Mouse (Mus musculus): ENCODE measurements around the gene Patl2.

Gene Patl2

DNA sequence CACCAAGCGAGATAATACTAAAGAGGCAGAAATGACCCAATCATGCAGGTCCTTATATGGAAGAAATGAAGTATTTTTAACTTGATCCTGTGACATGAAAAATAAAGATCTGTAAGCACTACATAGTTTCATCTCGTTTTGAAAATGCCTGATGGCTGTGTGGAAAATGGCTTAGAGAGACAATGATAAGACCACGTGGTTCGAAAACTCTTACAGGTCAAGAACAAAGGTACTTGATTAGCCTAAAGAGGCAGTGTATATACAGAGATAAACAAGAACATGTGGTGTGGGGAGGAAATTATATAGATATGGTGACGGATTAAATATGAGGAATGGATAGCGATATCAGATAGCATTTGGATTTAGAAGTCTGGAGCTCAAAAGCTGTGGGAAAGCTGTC lies 14.7 kb downstream of the Patl2 start:
- 90% methylated on average over 6 of the region's 6 CpGs for WGBS

DNA sequence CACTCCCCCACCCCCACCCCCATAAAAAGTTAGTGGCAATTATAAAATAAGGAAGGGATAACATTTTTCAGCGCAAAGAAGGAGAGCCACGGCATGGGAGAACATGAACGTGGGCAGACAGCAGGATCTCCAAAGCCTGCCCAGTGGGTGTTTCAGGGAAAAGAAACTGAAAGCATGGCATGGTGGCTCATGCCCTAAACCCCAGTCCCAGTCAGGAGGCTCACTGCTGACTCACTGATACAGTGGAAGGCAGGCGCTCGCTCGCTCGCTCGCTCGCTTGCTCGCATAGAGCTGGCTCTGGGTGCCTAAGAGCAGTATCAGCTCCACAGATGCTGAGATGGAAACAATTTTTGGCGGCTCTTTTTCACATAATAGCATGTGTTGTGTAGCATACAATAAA lies 21.7 kb downstream of the Patl2 start:
- 49% methylated on average over 11 of the region's 11 CpGs for WGBS

DNA sequence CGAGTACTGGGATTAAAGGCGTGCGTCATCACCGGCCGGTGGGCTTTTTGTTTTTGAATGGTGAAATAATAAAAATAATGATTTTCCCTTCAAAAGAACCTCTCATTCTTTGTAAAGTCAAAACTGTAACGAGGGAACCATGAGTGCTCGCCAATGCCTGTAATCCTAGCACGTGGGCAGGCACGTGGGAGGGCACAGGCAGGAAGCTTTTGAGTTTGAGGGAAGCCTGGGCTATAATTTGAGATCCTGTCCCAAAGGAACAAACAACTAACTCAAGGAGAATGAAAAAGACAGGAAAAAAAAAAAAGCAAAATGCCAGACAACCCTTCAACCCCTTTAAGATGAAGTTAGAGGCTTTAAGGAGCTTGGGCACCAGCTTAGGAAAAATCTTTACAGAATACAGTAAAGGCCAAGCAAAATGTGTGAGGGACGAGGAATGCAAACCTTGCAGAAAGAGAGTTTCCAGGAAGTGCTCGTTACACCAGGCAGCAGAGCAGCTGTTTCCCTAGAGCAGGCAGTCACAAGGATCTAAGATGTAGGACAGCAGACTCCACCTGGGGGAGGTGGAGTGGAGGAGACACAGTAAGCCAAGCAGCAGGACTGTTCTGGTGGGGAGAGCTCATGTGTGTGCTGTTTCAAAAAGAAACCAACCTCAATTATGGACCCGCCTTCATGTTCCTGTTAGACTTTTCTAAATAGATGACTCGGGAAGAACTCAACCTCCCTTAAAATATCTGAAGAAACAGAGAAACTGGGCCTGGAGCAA lies 22.4 kb downstream of the Patl2 start:
- WGBS = 54% methylated on average over 13 of the region's 13 CpGs

DNA sequence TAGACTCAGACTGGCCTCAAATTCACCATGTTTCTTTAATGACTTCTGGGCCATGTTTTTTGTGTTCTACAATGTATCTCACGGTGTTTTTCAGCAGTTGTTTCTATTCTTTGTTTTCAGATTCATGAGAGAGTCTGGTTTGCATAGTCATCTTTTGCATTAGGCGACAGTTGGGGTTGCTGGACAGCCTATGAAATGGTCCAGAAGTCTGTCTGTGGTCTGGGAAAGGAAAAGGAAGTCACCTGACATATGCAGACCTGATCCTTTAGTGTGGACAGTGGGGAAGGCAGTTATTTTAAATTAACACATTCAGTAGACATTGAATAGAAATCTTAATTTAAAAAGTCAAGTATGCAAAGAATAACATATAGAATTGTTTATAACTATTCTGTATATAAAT lies 23.5 kb downstream of the Patl2 start:
- WGBS = 85% methylated on average over 2 of the region's 2 CpGs

DNA sequence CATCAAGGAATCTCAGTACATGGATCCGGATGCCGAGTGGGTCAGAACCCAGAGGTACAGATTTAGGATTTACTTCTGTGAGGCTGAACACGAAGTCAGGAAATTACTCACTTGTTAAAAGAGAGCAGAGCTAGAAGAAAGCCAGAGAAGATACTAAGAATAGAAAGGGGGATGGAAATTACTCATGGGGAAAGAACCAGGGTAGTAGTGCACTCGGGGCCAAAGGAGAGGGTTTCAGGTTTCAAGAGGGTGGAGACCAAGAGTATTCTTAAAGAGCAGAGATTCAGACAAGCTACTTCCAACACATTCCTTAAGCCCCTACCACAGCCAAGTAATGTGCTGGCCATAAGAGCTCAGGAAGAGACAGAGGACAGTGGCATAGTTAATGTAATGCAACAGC lies 24.4 kb downstream of the Patl2 start:
- 26% methylated on average over 4 of the region's 4 CpGs for WGBS

DNA sequence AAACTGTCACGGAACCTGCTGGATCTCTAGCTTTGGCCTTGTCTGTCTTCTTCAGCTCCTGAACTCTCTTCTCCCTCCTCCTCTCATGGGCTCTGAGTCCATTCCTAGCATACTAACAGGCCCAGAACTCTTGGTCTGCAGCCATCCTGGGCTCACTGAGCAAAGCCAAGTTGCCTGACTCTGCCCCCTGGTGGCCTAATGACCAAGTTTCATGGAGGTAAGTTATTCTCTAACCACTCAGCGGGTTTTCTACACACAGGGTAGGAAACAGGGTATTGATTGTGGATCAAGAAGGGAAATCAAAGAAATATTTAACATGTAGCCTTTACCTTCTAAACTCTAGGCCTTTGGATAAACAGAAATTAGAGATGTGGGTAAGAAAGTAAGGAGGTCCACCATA lies 25.3 kb downstream of the Patl2 start, which contains the start of gene Trim69:
Gene Trim69, plus strand, starts transcription at position 21 of the 400 bp plus-strand sequence.
- 70% methylated on average over 2 of the region's 2 CpGs for WGBS

DNA sequence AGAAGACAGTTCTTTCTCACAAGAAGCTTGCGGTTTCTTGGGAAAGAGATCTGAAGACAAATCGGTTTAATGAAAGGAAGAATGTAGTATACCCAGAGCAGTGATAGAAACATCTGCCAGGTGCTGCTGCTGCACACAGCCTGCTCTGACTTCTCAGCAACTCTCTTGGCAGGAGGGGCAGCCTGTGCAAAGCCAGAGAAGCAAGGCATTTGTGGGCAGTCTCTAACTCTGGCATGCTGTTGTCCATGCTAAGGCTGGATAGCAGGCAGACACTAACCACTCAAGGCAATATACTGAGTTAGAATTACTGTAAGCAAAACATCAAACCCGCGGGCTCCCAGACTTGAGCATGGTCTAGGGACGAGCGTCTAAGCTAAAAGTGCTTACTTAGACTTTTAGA lies 26.3 kb downstream of the Patl2 start:
- WGBS = 86% methylated on average over 6 of the region's 6 CpGs

DNA sequence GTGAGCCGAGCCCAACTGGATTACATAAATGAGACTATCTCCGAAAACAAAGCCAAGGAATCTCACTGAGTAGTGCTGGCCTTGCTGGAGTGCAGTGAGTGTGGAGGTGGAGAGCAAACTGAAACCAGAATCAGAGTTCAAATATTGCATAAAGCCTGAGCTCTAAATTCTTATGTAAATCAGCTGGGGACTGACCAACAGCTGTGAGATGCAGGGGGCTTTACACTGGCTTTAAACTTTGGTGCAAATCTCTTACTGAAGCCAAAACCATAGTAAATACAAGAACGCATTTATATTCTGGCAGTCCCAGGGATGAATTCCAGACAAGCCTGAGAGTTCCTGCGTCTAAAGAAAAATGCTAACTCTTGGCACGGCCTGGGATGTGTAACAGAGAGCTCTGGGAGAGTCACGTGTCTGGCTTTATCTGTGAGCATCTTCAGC lies 27.6 kb downstream of the Patl2 start:
- WGBS = 44% methylated on average over 6 of the region's 6 CpGs

DNA sequence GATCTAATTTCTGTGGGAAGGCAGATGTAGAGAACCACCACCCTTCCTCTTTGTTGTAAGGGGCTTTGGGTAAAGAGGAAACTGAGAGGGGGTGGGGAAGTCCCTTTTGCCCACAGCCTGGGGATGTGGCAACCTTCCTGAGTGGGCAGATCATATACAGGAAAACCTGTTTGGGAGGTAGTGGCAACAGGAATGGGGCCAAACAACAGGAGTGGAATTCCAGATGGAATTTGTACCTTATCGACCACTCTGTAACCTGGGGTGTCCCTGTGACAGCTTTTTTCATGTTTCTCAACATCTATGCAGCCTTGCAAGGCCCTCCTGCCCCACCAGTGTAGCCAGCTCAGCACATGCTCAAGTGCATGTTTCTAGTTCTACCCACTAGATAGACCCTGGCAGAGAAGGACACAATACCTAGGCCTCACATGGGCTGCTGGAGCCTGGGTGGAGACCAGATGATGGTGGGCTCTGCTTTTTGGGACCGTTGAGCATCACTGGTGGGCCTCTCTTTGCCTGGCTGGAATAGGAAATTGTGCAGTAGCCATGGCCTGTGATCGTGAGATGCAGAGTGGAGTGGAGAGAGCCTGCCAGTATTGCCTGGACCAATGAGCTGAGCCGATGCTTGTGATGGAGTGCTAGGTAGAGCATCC lies 29.8 kb downstream of the Patl2 start:
- 94% methylated on average over 4 of the region's 4 CpGs for WGBS

DNA sequence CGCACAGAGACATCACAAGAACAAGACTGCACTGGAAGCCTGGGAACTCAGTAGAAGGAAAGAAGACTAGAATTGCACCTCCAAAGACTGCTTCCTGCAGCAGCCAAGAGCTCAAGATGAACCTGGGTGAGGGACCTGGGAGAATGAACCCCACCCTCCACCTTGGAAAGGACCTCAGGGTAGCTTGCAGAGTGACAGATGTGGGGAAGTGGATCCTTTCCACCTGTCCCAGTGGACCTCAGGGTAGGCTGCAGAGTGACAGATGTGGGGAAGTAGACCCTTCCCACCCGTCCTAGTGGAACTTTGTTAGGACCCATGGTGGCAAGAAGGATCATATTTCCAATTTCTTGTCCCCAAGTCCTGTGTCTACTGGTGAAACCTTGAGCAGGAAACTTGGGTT lies 30.7 kb downstream of the Patl2 start:
- 89% methylated on average over 2 of the region's 2 CpGs for WGBS

DNA sequence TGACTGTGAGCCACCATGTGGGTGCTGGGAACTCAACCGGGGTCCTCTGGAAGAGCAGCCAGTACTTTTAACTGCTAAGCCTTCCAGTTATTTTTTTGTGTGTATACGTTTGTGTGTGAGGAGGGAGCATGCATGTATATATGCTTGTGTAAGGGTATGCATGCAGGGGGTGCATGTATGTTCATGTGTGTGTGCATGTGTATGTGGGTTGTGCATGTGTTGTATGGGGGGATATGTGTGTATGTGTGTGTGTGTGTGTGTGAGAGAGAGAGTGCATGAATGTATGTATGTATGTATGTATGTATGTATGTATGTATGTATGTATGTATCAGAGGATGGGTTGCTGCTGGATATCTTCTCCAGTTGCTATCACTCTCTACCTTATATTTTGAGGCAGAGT lies 31.5 kb downstream of the Patl2 start:
- WGBS = 95% methylated on average over 2 of the region's 2 CpGs

DNA sequence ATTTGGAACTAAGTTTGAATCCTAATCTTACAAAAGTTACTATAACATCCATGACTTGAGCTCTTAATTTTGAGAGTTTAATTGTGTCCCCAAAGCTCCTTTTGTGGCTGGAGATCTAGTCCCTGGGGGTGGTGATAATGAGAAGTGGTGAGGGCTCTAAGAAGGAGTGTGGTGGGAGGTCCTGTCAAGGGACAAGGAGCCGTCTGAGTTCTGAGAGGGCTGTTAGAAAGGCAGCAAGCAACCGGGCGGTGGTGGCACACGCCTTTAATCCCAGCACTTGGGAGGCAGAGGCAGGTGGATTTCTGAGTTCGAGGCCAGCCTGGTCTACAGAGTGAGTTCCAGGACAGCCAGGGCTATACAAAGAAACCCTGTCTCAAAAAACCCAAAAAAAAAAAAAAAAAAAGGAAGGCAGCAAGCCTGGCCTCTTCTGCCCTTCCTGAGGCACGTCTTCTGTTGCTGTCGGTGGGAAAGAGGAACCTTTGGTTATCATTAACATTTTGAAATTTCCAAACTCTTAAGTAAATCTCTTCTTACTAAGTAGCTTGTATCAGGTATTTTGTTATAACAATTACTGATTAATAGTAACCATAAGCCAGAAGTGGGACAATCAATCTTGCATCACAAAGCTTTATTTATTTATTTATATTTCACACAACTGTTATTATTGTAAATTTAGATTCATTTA lies 32.2 kb downstream of the Patl2 start:
- 85% methylated on average over 7 of the region's 7 CpGs for WGBS

DNA sequence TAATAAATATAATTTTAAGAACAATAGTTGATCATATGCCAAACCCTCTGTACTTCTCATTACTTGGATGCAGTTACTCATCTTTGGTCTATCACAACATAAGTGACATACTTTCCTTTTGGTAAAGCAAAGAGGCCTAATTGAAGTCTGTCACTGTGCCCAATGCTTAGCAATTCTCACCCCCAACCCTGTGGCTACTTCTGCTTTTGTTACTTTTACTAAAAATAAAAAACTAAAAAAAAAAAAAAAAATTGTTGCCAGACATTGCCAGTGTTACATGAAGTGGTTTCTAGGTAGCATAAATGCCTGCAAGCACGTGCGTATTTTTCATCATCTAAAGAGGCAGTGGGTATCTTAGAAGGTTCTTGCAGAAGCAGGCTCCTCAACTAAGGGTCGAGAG lies 33.1 kb downstream of the Patl2 start:
- 88% methylated on average over 3 of the region's 3 CpGs for WGBS

DNA sequence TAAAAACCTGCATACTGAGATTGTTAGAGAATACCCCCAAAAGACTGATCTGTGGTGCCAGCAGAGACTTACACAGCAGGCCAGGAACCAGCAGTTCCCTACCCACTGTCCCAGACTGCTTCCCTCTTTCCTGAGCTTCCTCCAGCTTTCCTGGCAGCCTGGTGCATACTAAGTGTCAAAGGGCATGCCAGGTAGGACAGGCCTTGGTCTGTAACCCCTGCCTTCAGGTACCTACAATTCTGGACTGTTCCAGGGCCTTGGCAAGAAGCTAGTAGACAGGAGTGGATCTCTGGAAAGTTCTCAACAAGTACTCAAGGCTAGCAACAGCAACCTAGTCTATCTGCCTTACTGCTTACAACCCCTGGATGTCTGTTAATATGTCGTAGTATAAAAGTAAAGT lies 34.8 kb downstream of the Patl2 start:
- WGBS = 94% methylated on average over 1 of the region's 1 CpGs

DNA sequence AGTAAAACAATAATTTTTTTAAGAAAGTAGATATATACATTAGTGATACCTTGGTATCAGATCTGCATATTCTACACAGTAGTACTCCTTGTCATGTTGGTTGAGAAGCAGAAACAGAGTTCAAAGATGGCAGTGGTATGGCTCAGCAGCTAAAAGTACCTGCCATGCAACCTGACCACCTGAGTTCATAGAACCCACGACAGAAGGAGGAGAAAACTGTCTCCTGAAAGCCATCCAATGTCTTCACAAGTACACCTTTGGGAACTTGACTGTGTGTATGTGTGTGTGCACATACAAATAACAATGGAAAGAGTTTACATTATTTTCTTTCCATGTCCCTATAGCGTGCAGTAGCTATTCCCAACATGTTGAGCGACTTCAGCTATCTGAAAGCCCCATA lies 36.3 kb downstream of the Patl2 start:
- WGBS = 90% methylated on average over 3 of the region's 3 CpGs

DNA sequence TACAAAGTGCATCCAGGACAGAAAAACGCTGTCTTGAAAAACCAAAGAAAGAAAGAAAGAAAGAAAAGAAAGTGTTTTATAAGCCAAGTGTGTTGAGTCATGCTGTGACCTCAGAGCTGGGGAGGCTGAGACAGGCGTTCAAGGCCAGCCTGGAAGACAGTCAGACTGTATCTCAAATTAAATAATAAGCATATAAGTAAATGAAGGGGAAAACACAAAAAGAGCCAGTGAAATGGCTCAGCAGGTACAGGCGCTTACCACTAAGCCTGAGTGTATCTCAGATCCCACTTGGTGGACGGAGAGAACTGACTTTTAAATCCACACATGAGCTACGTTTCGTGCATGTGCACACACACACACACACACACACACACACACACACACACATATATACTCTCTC lies 36.7 kb downstream of the Patl2 start:
- WGBS = 86% methylated on average over 6 of the region's 6 CpGs

DNA sequence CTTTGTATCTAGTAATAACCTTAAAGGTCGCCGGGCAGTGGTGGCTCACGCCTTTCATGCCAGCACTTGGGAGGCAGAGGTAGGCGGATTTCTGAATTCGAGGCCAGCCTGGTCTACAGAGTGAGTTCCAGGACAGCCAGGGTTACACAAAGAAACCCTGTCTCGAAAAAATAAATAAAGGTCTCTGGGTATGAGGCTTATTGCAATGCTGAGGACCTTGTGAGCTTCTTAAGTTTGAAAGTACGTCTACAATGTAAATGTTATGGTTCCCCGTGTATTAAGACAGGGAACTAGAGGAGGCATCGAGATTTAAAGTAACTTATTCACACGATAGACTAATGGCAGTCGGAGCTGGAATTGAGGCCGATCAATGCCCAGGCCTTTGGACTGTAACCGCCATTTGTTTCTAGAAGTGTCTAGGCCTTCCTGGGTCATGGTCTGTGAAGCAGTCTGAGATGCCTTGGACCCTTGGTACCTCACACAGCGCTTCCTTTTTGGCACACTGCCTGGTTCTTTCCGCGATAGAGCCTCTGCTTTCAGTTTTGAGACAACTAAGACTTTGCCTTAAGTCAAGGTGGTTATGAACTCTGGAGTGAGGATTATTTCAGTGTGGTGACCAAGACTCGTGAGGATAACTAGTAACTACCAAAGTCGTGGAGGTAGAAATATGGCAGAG lies 37.6 kb downstream of the Patl2 start:
- 34% methylated on average over 18 of the region's 18 CpGs for WGBS

DNA sequence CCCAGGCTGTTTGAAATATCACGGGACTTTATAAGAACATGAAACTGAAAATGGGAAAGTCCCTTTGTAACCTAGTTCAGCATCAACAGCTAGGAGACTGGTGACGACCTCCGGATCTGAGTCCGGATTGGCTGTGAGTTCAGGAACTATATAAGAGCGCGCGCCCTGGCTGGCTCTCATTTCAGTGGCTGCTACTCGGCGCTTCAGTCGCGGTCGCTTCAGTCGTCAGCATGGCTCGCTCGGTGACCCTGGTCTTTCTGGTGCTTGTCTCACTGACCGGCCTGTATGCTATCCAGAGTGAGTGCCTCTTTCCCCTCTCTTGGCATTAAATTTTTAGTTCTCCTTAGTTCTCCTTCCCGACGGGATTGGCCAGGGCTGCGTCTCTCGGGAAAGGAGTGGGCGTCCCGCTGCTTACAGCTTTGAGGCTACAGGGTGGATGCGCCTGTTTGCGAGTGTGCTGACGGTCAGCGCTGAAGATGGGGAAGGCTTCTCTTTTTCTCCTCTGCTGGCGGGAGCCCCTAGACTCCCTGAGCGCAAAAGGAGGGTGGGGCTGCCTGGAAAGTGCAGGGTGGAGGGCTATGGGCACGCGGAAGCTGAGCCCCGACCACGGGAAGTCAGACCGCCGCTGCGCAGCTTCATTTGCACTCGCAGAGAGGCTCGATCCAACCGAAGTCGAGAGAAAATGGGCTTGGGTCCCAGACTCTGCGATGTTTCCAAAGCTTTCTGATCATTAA lies 38.3 kb downstream of the Patl2 start, which contains the start of gene B2m:
Gene B2m, plus strand, starts transcription at position 179 of the 734 bp plus-strand sequence.
- WGBS = under 1% methylated on average over 40 of the region's 40 CpGs

DNA sequence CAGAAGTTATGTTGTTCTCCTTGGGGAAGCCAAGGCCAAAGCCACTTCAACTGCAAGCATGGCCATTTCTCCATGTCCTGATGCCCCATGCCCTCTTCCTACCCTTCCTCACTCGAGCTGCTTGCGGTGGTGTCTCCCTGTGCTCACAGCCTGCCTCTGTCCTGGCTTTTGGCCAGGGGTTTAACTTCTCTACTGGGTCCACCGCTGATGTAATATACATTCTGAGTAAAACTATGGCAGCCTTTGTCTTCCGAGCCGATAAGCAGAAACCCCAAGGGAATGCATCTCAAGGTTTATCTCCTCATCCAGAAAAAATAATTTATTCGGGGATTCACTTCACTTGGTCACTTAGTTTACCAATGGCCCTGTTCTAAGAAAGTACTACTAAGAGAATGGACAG lies 39.3 kb downstream of the Patl2 start:
- WGBS = 66% methylated on average over 6 of the region's 6 CpGs

DNA sequence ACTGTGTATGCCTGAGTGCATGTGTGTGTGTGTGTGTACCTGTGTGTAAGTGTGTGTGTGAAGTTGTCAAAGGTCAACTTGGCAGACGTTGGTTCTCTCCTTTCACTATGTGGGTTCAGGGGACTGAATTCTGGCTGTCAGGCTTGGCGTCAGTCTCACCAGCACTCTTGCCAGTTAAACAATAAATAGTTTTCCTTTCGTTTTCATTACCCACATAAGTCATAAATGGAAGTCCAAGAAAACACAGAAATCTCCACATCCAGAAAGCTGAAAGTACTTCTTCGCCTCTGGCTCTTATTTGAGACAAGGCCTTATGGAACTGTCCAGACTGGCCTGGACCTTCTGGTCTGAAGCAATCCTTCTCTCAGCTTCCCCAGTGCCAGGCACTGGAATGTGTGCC lies 40.2 kb downstream of the Patl2 start:
- WGBS = 82% methylated on average over 4 of the region's 4 CpGs

DNA sequence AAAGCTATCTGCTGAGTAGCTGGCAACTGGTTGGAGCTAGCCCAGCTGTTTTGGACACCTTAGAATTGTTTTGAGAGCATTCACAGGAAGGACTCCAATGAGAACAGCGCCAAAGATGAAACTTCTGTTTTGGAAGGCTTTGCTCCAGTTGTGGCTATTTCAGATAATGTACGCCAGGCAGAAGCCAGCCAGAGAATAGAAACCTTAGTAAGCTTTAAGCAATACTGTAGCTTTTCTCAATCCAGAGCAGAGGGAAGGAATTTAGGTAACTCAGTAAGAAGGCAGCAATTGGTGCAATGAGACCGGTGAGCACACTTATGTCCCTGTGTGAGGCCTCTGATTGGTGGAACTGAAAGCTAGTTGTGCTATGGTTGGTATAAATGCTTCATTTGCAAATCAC lies 42.9 kb downstream of the Patl2 start:
- 87% methylated on average over 3 of the region's 3 CpGs for WGBS
